Mouse (Mus musculus): ENCODE results near the gene Scyl1. TPM values are rescaled to one million over a fixed set of nuclear protein-coding genes. Genes with fewer than 3 reads are reported as not detected.
A peak's percentile ranks its signal among the peaks of the same experiment; 100 is the strongest.

The Scyl1 gene
- polyA plus RNA-seq, 1 experiment from 2014 or later, result 21.1 TPM

- WGBS (ENCODE audit: insufficient replicate concordance), result 43% methylated on average over 1 of the region's 1 CpGs
- Histone ChIP-seq H3K4me3 (replicated peaks) (no peak overlapping the region), H3K27me3 (no peaks in the 10 kb centered on the region; the same call in 1 of the 2 replicates), H3K4me1 (replicated peaks) (peaks cover 7% of the 10 kb centered on the region), H3K36me3 (replicated peaks) (no peaks in the 10 kb centered on the region), H3K27ac (replicated peaks) (no peak overlapping the region), H3K9me3 (replicated peaks) (no peaks in the 10 kb centered on the region), H3K9ac (no peak overlapping the region), H3K4me2 (no peak overlapping the region)
- ATAC-seq (ENCODE audit: insufficient read depth), result no peak
Measured at GRCm38 (mm10) chr19:5782121-5782520, 10.9 kb upstream of the Scyl1 start.

GRCm38 (mm10) chr19:5781532-5781931, 10.3 kb upstream of the Scyl1 start:
- Histone ChIP-seq H3K9ac (no peak overlapping the region), H3K27ac (replicated peaks) (no peak overlapping the region), H3K9me3 (replicated peaks) (no peaks in the 10 kb centered on the region), H3K4me3 (replicated peaks) (no peak overlapping the region), H3K27me3 (no peaks in the 10 kb centered on the region; the same call in 1 of the 2 replicates), H3K36me3 (replicated peaks) (no peaks in the 10 kb centered on the region), H3K4me2 (no peak overlapping the region), H3K4me1 (replicated peaks) (peaks cover 1% of the 10 kb centered on the region)
- WGBS (ENCODE audit: insufficient replicate concordance), result 84% methylated on average over 6 of the region's 6 CpGs
- no peak for ATAC-seq (ENCODE audit: insufficient read depth)

- H3K9ac ChIP-seq, result no peak overlapping the region
- H3K27ac ChIP-seq (replicated peaks), result no peak overlapping the region
- no peaks in the 10 kb centered on the region for H3K4me1 ChIP-seq (replicated peaks)
- no peaks in the 10 kb centered on the region for H3K36me3 ChIP-seq (replicated peaks)
- no peak for ATAC-seq (ENCODE audit: insufficient read depth)
- peaks cover 5% of the 10 kb centered on the region; the same call in 1 of the 2 replicates for H3K27me3 ChIP-seq
- H3K9me3 ChIP-seq (replicated peaks), result no peaks in the 10 kb centered on the region
- no peak overlapping the region for H3K4me2 ChIP-seq
- 53% methylated on average over 7 of the region's 7 CpGs for WGBS (ENCODE audit: insufficient replicate concordance)
- H3K4me3 ChIP-seq (replicated peaks), result no peak overlapping the region
Measured at GRCm38 (mm10) chr19:5780203-5780602, 9.0 kb upstream of the Scyl1 start.

- H3K9me3 ChIP-seq (replicated peaks), result no peaks in the 10 kb centered on the region
- H3K27me3 ChIP-seq, result peaks cover 5% of the 10 kb centered on the region; the same call in 1 of the 2 replicates
- ATAC-seq (ENCODE audit: insufficient read depth), result no peak
- H3K4me1 ChIP-seq (replicated peaks), result no peaks in the 10 kb centered on the region
- H3K4me2 ChIP-seq, result no peak overlapping the region
- no peaks in the 10 kb centered on the region for H3K36me3 ChIP-seq (replicated peaks)
- H3K4me3 ChIP-seq (replicated peaks), result no peak overlapping the region
- no peak overlapping the region for H3K9ac ChIP-seq
- no peak overlapping the region for H3K27ac ChIP-seq (replicated peaks)
- 63% methylated on average over 8 of the region's 8 CpGs for WGBS (ENCODE audit: insufficient replicate concordance)
Measured at GRCm38 (mm10) chr19:5778312-5778711, 7.1 kb upstream of the Scyl1 start.

GRCm38 (mm10) chr19:5777387-5778032, 6.3 kb upstream of the Scyl1 start:
- Histone ChIP-seq H3K36me3 (replicated peaks) (no peaks in the 10 kb centered on the region), H3K4me2 (no peak overlapping the region), H3K27ac (replicated peaks) (no peak overlapping the region), H3K4me1 (replicated peaks) (no peaks in the 10 kb centered on the region), H3K27me3 (peaks cover 5% of the 10 kb centered on the region; the same call in 1 of the 2 replicates), H3K9me3 (replicated peaks) (no peaks in the 10 kb centered on the region), H3K4me3 (replicated peaks) (no peak overlapping the region), H3K9ac (no peak overlapping the region)
- WGBS (ENCODE audit: insufficient replicate concordance), result 70% methylated on average over 9 of the region's 9 CpGs
- ATAC-seq (ENCODE audit: insufficient read depth), result no peak

- no peaks in the 10 kb centered on the region for H3K27me3 ChIP-seq
- H3K27ac ChIP-seq (replicated peaks), result peak overlapping the region; percentile 80; the same call in 1 of the 2 replicates
- no peak for ATAC-seq (ENCODE audit: insufficient read depth)
- peak overlapping the region; percentile 84 for H3K9ac ChIP-seq
- H3K9me3 ChIP-seq (replicated peaks), result no peaks in the 10 kb centered on the region
- H3K4me3 ChIP-seq (replicated peaks), result peak overlapping the region; percentile 77
- H3K4me1 ChIP-seq (replicated peaks), result peaks cover 34% of the 10 kb centered on the region
- peaks cover 36% of the 10 kb centered on the region for H3K36me3 ChIP-seq (replicated peaks)
- peak overlapping the region; percentile 88 for H3K4me2 ChIP-seq
- WGBS (ENCODE audit: insufficient replicate concordance), result 35% methylated on average over 9 of the region's 9 CpGs
Measured at GRCm38 (mm10) chr19:5770311-5770710, 908 bp downstream of the Scyl1 start.

- H3K27me3 ChIP-seq, result no peaks in the 10 kb centered on the region
- no peaks in the 10 kb centered on the region for H3K9me3 ChIP-seq (replicated peaks)
- no peak overlapping the region for H3K4me2 ChIP-seq
- no peak overlapping the region for H3K4me3 ChIP-seq (replicated peaks)
- ATAC-seq (ENCODE audit: insufficient read depth), result no peak
- WGBS (ENCODE audit: insufficient replicate concordance), result 81% methylated on average over 4 of the region's 4 CpGs
- H3K27ac ChIP-seq (replicated peaks), result no peak overlapping the region
- peaks cover 34% of the 10 kb centered on the region for H3K4me1 ChIP-seq (replicated peaks)
- peaks cover 62% of the 10 kb centered on the region for H3K36me3 ChIP-seq (replicated peaks)
- H3K9ac ChIP-seq, result no peak overlapping the region
Measured at GRCm38 (mm10) chr19:5767271-5767670, 3.9 kb downstream of the Scyl1 start.

- Histone ChIP-seq H3K27me3 (0 out of 2 replicates have a peak, but pooled peaks cover 5% of the 10 kb centered on the region), H3K9ac (no peak overlapping the region), H3K36me3 (replicated peaks) (peaks cover 88% of the 10 kb centered on the region), H3K4me3 (replicated peaks) (no peak overlapping the region), H3K9me3 (replicated peaks) (no peaks in the 10 kb centered on the region), H3K4me2 (no peak overlapping the region), H3K4me1 (replicated peaks) (0 out of 2 replicates have a peak, but pooled peaks cover 3% of the 10 kb centered on the region), H3K27ac (replicated peaks) (no peak overlapping the region)
- 86% methylated on average over 6 of the region's 6 CpGs for WGBS (ENCODE audit: insufficient replicate concordance)
- no peak for ATAC-seq (ENCODE audit: insufficient read depth)
Measured at GRCm38 (mm10) chr19:5763163-5763562, 8.1 kb downstream of the Scyl1 start.

- Histone ChIP-seq H3K4me1 (replicated peaks) (peaks cover 11% of the 10 kb centered on the region), H3K9ac (no peak overlapping the region), H3K27me3 (peaks cover 47% of the 10 kb centered on the region), H3K9me3 (replicated peaks) (no peaks in the 10 kb centered on the region), H3K27ac (replicated peaks) (no peak overlapping the region), H3K4me2 (no peak overlapping the region), H3K36me3 (replicated peaks) (peaks cover 58% of the 10 kb centered on the region), H3K4me3 (replicated peaks) (no peak overlapping the region)
- no peak for ATAC-seq (ENCODE audit: insufficient read depth)
- 85% methylated on average over 14 of the region's 14 CpGs for WGBS (ENCODE audit: insufficient replicate concordance)
Measured at GRCm38 (mm10) chr19:5758878-5759403, 12.3 kb downstream of the Scyl1 start.

- no peak for ATAC-seq (ENCODE audit: insufficient read depth)
- Histone ChIP-seq H3K4me2 (peak overlapping the region; percentile 45), H3K9me3 (replicated peaks) (no peaks in the 10 kb centered on the region), H3K27ac (replicated peaks) (no peak overlapping the region), H3K27me3 (peaks cover 65% of the 10 kb centered on the region), H3K9ac (no peak overlapping the region), H3K36me3 (replicated peaks) (peaks cover 44% of the 10 kb centered on the region), H3K4me3 (replicated peaks) (peak overlapping the region; percentile 7; the same call in 1 of the 2 replicates), H3K4me1 (replicated peaks) (peaks cover 11% of the 10 kb centered on the region)
- WGBS (ENCODE audit: insufficient replicate concordance), result 28% methylated on average over 36 of the region's 36 CpGs
Measured at GRCm38 (mm10) chr19:5756991-5757636, 14.1 kb downstream of the Scyl1 start.

- Histone ChIP-seq H3K4me2 (peak overlapping the region; percentile 45), H3K4me1 (replicated peaks) (peaks cover 17% of the 10 kb centered on the region), H3K9me3 (replicated peaks) (no peaks in the 10 kb centered on the region), H3K27ac (replicated peaks) (no peak overlapping the region), H3K36me3 (replicated peaks) (peaks cover 37% of the 10 kb centered on the region), H3K27me3 (peaks cover 72% of the 10 kb centered on the region), H3K4me3 (replicated peaks) (peak overlapping the region; percentile 7; the same call in 1 of the 2 replicates), H3K9ac (no peak overlapping the region)
- no peak for ATAC-seq (ENCODE audit: insufficient read depth)
- 15% methylated on average over 29 of the region's 29 CpGs for WGBS (ENCODE audit: insufficient replicate concordance)
Measured at GRCm38 (mm10) chr19:5756321-5756985, 14.8 kb downstream of the Scyl1 start.

Data from liver, embryonic 15.5 days (tissue).